Mouse (Mus musculus): ENCODE results near the gene Pdf. TPM values are rescaled to one million over a fixed set of nuclear protein-coding genes. Genes with fewer than 3 reads are reported as not detected.

Gene Pdf
- 14.0 TPM for polyA plus RNA-seq (2014; fragmentation: Illumina TruSeq; extraction: RNeasy Lipid Tissue Mini Kit (QIAGEN cat#74804); ENCODE audit: low read depth, low replicate concordance)

GRCm38 (mm10) chr8:107048061-107048941 is at the start of gene Pdf:
Gene Pdf (minus strand): TSS chr8:107048614.

GRCm38 (mm10) chr8:107096366-107097036 is 48.1 kb upstream of the Pdf start, which contains the start of gene Terf2:
Gene Terf2 (minus strand): TSS chr8:107096547.

GRCm38 (mm10) chr8:107065511-107066496 is 17.4 kb upstream of the Pdf start, which contains the start of gene Tmed6:
Gene Tmed6 (minus strand): TSS chr8:107065644.

GRCm38 (mm10) chr8:107056076-107056972 is 7.9 kb upstream of the Pdf start, which contains the start of the genes Cog8 and Nip7:
Gene Cog8 (minus strand): TSS chr8:107056689.
Gene Nip7 (plus strand): TSS chr8:107056877.

GRCm38 (mm10) chr8:107030650-107031576 is 17.5 kb downstream of the Pdf start, which contains the start of gene Vps4a:
Gene Vps4a (plus strand): TSS chr8:107031222.

Other genes with a start within 250 kb of the Pdf start
- 0.77 TPM for gene Has3, start 178.4 kb downstream of the Pdf start, polyA plus RNA-seq (2014; fragmentation: Illumina TruSeq; extraction: RNeasy Lipid Tissue Mini Kit (QIAGEN cat#74804); ENCODE audit: low read depth, low replicate concordance)
- 18.7 TPM for gene Utp4, start 155.0 kb downstream of the Pdf start, polyA plus RNA-seq (2014; fragmentation: Illumina TruSeq; extraction: RNeasy Lipid Tissue Mini Kit (QIAGEN cat#74804); ENCODE audit: low read depth, low replicate concordance)
- gene Sntb2, start 112.9 kb downstream of the Pdf start, polyA plus RNA-seq (2014; fragmentation: Illumina TruSeq; extraction: RNeasy Lipid Tissue Mini Kit (QIAGEN cat#74804); ENCODE audit: low read depth, low replicate concordance) = 8.8 TPM
- gene Vps4a, start 17.4 kb downstream of the Pdf start, polyA plus RNA-seq (2014; fragmentation: Illumina TruSeq; extraction: RNeasy Lipid Tissue Mini Kit (QIAGEN cat#74804); ENCODE audit: low read depth, low replicate concordance) = 42.5 TPM
- gene Cog8, start 8.1 kb upstream of the Pdf start, polyA plus RNA-seq (2014; fragmentation: Illumina TruSeq; extraction: RNeasy Lipid Tissue Mini Kit (QIAGEN cat#74804); ENCODE audit: low read depth, low replicate concordance) = 22.4 TPM
- 18.4 TPM for gene Nip7, start 8.3 kb upstream of the Pdf start, polyA plus RNA-seq (2014; fragmentation: Illumina TruSeq; extraction: RNeasy Lipid Tissue Mini Kit (QIAGEN cat#74804); ENCODE audit: low read depth, low replicate concordance)
- 103 TPM for gene Tmed6, start 17.0 kb upstream of the Pdf start, polyA plus RNA-seq (2014; fragmentation: Illumina TruSeq; extraction: RNeasy Lipid Tissue Mini Kit (QIAGEN cat#74804); ENCODE audit: low read depth, low replicate concordance)
- 23.9 TPM for gene Terf2, start 47.9 kb upstream of the Pdf start, polyA plus RNA-seq (2014; fragmentation: Illumina TruSeq; extraction: RNeasy Lipid Tissue Mini Kit (QIAGEN cat#74804); ENCODE audit: low read depth, low replicate concordance)
- 195 TPM for gene Cyb5b, start 102.0 kb upstream of the Pdf start, polyA plus RNA-seq (2014; fragmentation: Illumina TruSeq; extraction: RNeasy Lipid Tissue Mini Kit (QIAGEN cat#74804); ENCODE audit: low read depth, low replicate concordance)
- 26.3 TPM for gene Nfat5, start 244.9 kb upstream of the Pdf start, polyA plus RNA-seq (2014; fragmentation: Illumina TruSeq; extraction: RNeasy Lipid Tissue Mini Kit (QIAGEN cat#74804); ENCODE audit: low read depth, low replicate concordance)